ENCODE assay signal across 9 mouse cellular contexts in genomic region chr1:182519341-182519740, GRCm38 (mm10). TPM values are rescaled to one million over a fixed set of nuclear protein-coding genes. Genes with fewer than 3 reads are reported as not detected.
DNase-seq lines count a peak whose midpoint lies in the region; ATAC-seq and TF ChIP-seq lines count a peak whose summit lies in the region.
"Had no signal": no experiment of that assay in that cellular context is flagged by ENCODE, and none has a peak within 500 bp of the region (broad histone marks: within the 10 kb centered on the region; RNA-seq: fewer than 3 reads in every experiment).

No protein-coding gene starts in this region.

- peaks cover 26% of the 10 kb centered on the region for H3K79me3 ChIP-seq in C2C12 (ENCODE audit: low read depth)

- no peaks in the 10 kb centered on the region for H3K27me3 ChIP-seq in heart, embryonic 11.5 days (ENCODE audit: control insufficient read depth, insufficient read depth, low read length)
- H3K27me3 ChIP-seq in C2C12 (ENCODE audit: control insufficient read depth, insufficient read depth, insufficient read length): no peaks in the 10 kb centered on the region
- no peaks in the 10 kb centered on the region for H3K27me3 ChIP-seq in embryonic facial prominence, embryonic 13.5 days
- H3K27me3 ChIP-seq in limb, embryonic 10.5 days (ENCODE audit: low read depth, poor library complexity, severe bottlenecking): peaks cover 11% of the 10 kb centered on the region

- intact Hi-C loops in heart, postnatal 25 days (cut with DNase I): no loop called here
- intact Hi-C loops in left cerebral cortex, adult 2 months (cut with DNase I): no loop called here

- WGBS in heart, embryonic 11.5 days (ENCODE audit: insufficient replicate concordance): 49% methylated on average over 5 of the region's 5 CpGs
- WGBS in embryonic facial prominence, embryonic 13.5 days: 68% methylated on average over 5 of the region's 5 CpGs
- WGBS in limb, embryonic 10.5 days: 73% methylated on average over 5 of the region's 5 CpGs

- no peak for TF ChIP-seq CTCF in C2C12 (IDR thresholded peaks at IDR 0.05; ENCODE audit: control insufficient read depth, insufficient read depth, insufficient read length)
- TF ChIP-seq CTCF in left cerebral cortex, adult 2 months (IDR thresholded peaks at IDR 0.05): no peak

- peak overlapping the region; percentile 41 for H3ac ChIP-seq in C2C12 (ENCODE audit: control insufficient read depth, insufficient read length, low read depth)

- no peak for DNase-seq in heart, postnatal 25 days (ENCODE audit: low spot score)
- DNase-seq in limb, embryonic 10.5 days (ENCODE audit: low spot score): no peak
- DNase-seq in left cerebral cortex, adult 2 months (ENCODE audit: extremely low spot score in 1 of 2, low spot score in 2 of 2): no peak
- no peak for DNase-seq in testis, postnatal 10 days (ENCODE audit: low spot score)

- no peak overlapping the region for H3K9ac ChIP-seq in heart, embryonic 11.5 days (ENCODE audit: low read depth, low read length)
- H3K9ac ChIP-seq in embryonic facial prominence, embryonic 13.5 days: 0 out of 2 replicates have a peak overlapping the region, but pooled peaks have one; percentile 8

- H3K4me2 ChIP-seq in heart, embryonic 11.5 days: no peak overlapping the region
- H3K4me2 ChIP-seq in embryonic facial prominence, embryonic 13.5 days: peak overlapping the region; percentile 53

- peaks cover 30% of the 10 kb centered on the region for H3K4me1 ChIP-seq in heart, embryonic 11.5 days (ENCODE audit: control insufficient read depth, insufficient read depth, low read length)
- peaks cover 51% of the 10 kb centered on the region for H3K4me1 ChIP-seq in embryonic facial prominence, embryonic 13.5 days
- peaks cover 56% of the 10 kb centered on the region for H3K4me1 ChIP-seq in limb, embryonic 10.5 days

- peaks cover 42% of the 10 kb centered on the region for H3K79me2 ChIP-seq in C2C12 (ENCODE audit: control insufficient read depth, insufficient read depth)

- peaks cover 4% of the 10 kb centered on the region; the same call in 1 of the 2 replicates for H3K36me3 ChIP-seq in heart, embryonic 11.5 days (ENCODE audit: control insufficient read depth, insufficient read depth, low read length)
- peaks cover 4% of the 10 kb centered on the region for H3K36me3 ChIP-seq in C2C12 (ENCODE audit: control insufficient read depth, insufficient read depth)
- peaks cover 9% of the 10 kb centered on the region for H3K36me3 ChIP-seq in embryonic facial prominence, embryonic 13.5 days
- H3K36me3 ChIP-seq in limb, embryonic 10.5 days: 0 out of 2 replicates have a peak, but pooled peaks cover 3% of the 10 kb centered on the region

- peak overlapping the region; percentile 79 for H3K27ac ChIP-seq in heart, embryonic 11.5 days (ENCODE audit: low read depth, low read length)
- H3K27ac ChIP-seq in embryonic facial prominence, embryonic 13.5 days: peak overlapping the region; percentile 92
- H3K27ac ChIP-seq in limb, embryonic 10.5 days: peak overlapping the region; percentile 77; the same call in 1 of the 2 replicates
- H3K27ac ChIP-seq in left cerebral cortex, adult 2 months: no peak overlapping the region

- ATAC-seq in heart, embryonic 11.5 days (replicated peaks; ENCODE audit: insufficient number of reproducible peaks, low FRiP score, low TSS enrichment): no peak
- no peak for ATAC-seq in embryonic facial prominence, embryonic 13.5 days (ENCODE audit: insufficient number of reproducible peaks, insufficient read depth, low FRiP score, low TSS enrichment, low read depth)
- no peak for ATAC-seq in erythroid progenitor cell, adult 5-6 weeks (replicated peaks; ENCODE audit: low FRiP score, poor library complexity, severe bottlenecking)

- H3K4me3 ChIP-seq in heart, embryonic 11.5 days (ENCODE audit: low read depth, low read length): no peak overlapping the region
- peak overlapping the region; percentile 24 for H3K4me3 ChIP-seq in C2C12 (ENCODE audit: insufficient read depth, poor library complexity, severe bottlenecking)
- no peak overlapping the region for H3K4me3 ChIP-seq in embryonic facial prominence, embryonic 13.5 days
- H3K4me3 ChIP-seq in limb, embryonic 10.5 days: no peak overlapping the region
- no peak overlapping the region for H3K4me3 ChIP-seq in left cerebral cortex, adult 2 months

- H3K9me3 ChIP-seq in heart, embryonic 11.5 days (replicated peaks; ENCODE audit: control insufficient read depth, low read length): no peaks in the 10 kb centered on the region
- H3K9me3 ChIP-seq in embryonic facial prominence, embryonic 13.5 days: no peaks in the 10 kb centered on the region
- no peaks in the 10 kb centered on the region for H3K9me3 ChIP-seq in limb, embryonic 10.5 days (replicated peaks)

TF ChIP-seq in C2C12, 6 proteins besides CTCF, POLR2A, EP300 and RAD21:
- no peak for TF ChIP-seq MYOD1 (IDR thresholded peaks at IDR 0.05; ENCODE audit: control insufficient read depth, insufficient read length, low read depth)
- no peak for TF ChIP-seq FOSL1 (IDR thresholded peaks at IDR 0.05; ENCODE audit: insufficient read depth, low read length, poor library complexity, severe bottlenecking)
- TF ChIP-seq CEBPB (IDR thresholded peaks at IDR 0.05; ENCODE audit: low read depth): no peak
- TF ChIP-seq MAX (IDR thresholded peaks at IDR 0.05): no peak
- TF ChIP-seq USF1 (IDR thresholded peaks at IDR 0.05; ENCODE audit: low read depth): no peak
TF ChIP-seq in C2C12: peak in this region for 0.

RNA-seq across cellular contexts. Expression of gene Capn2, which starts 1.9 kb away (rescaled TPM):
- polyA plus RNA-seq in heart, embryonic 11.5 days (2014; fragmentation: Nextera tagmentation; extraction: Ambion mirVana): 68.1 and 83.7 TPM in 2 replicates
- 10 to 100 TPM; 63.3 to 73.1 TPM for total RNA-seq in heart, postnatal 25 days (2021)
- polyA plus RNA-seq in C2C12 (2012; fragmentation: generic; extraction: Trizol): 171 TPM
- 125 and 128 TPM in 2 replicates for polyA plus RNA-seq in embryonic facial prominence, embryonic 13.5 days (2015; fragmentation: Nextera tagmentation; extraction: Ambion mirVana)
- 65.2 and 86.5 TPM in 2 replicates for polyA plus RNA-seq in limb, embryonic 10.5 days (2016; fragmentation: Nextera tagmentation; extraction: Ambion mirVana)
- total RNA-seq in left cerebral cortex, adult 2 months (2021): 10 to 100 TPM; 61.2 to 63.7 TPM
- total RNA-seq in erythroid progenitor cell, adult 5-6 weeks (2015; ENCODE audit: low replicate concordance): 15.5 and 17.2 TPM in 2 replicates
- total RNA-seq in erythroid progenitor cell, adult 5-6 weeks (2017; ENCODE audit: low replicate concordance): 6.7 and 15.0 TPM in 2 replicates

RNA-seq across cellular contexts. Expression of gene Capn8, which starts 45.5 kb away (rescaled TPM):
- polyA plus RNA-seq in heart, embryonic 11.5 days (2014; fragmentation: Nextera tagmentation; extraction: Ambion mirVana): not detected in 2 replicates
- not detected for total RNA-seq in heart, postnatal 25 days (2021)
- polyA plus RNA-seq in C2C12 (2012; fragmentation: generic; extraction: Trizol): not detected
- 0.14 TPM in 1 of 2 replicates, not detected in the other for polyA plus RNA-seq in embryonic facial prominence, embryonic 13.5 days (2015; fragmentation: Nextera tagmentation; extraction: Ambion mirVana)
- 0.06 TPM in 1 of 2 replicates, not detected in the other for polyA plus RNA-seq in limb, embryonic 10.5 days (2016; fragmentation: Nextera tagmentation; extraction: Ambion mirVana)
- total RNA-seq in left cerebral cortex, adult 2 months (2021): not detected
- not detected in 2 replicates for total RNA-seq in erythroid progenitor cell, adult 5-6 weeks (2015; ENCODE audit: low replicate concordance)
- total RNA-seq in erythroid progenitor cell, adult 5-6 weeks (2017; ENCODE audit: low replicate concordance): not detected in 2 replicates
- total RNA-seq: gastrocnemius, postnatal 14 days had no signal
